Mouse (Mus musculus) olfactory bulb, adult 2 months (tissue): ENCODE results near the gene Lcn12. TPM values are rescaled to one million over a fixed set of nuclear protein-coding genes. Genes with fewer than 3 reads are reported as not detected.

Experiments used
- H3K27ac ChIP-seq: fragments of 200-500 bp; 2 replicates; pipeline ENCODE4 v1.5.1; 2012; ENCODE audit warnings: low read depth, low read length; ENCODE audit not compliant: insufficient read depth
- H3K4me1 ChIP-seq: fragments of 200-500 bp; 2 replicates; pipeline ENCODE4 v1.6.1; 2012; ENCODE audit warnings: low read length; ENCODE audit not compliant: control insufficient read depth, insufficient read depth
- H3K4me3 ChIP-seq: fragments of 200-500 bp; 2 replicates; pipeline ENCODE4 v1.5.1; 2012; ENCODE audit warnings: mild to moderate bottlenecking, low read depth, low read length, moderate library complexity; ENCODE audit not compliant: insufficient read depth
- CTCF ChIP-seq: fragments of 200-500 bp; IDR thresholded peaks from 2 replicates; pipeline ENCODE4 v1.5.1; 2012; ENCODE audit warnings: low read depth, mild to moderate bottlenecking, low read length, moderate library complexity; ENCODE audit not compliant: insufficient read depth
- POLR2A ChIP-seq: fragments of 200-500 bp; IDR thresholded peaks from 2 replicates; pipeline ENCODE4 v1.6.1; 2012; ENCODE audit warnings: mild to moderate bottlenecking, low read depth, low read length, moderate library complexity; ENCODE audit not compliant: insufficient read depth
- WGBS: fragments of 180-500 bp; shearing (Covaris S2); methylation state at CpG from one replicate; pipeline ENCODE4 v1.1.7; 2018; 5-methylcytosine and 5-hydroxymethylcytosine counted together
- polyA plus RNA-seq: library from polyadenylated mRNA; stranded (reverse); fragments of >200 nt; gene quantifications from 2 replicates; pipeline ENCODE4 v1.2.4, GENCODE M21; 2012; ENCODE audit warnings: low replicate concordance; ENCODE audit not compliant: missing spikeins, insufficient read depth, insufficient read length

Lcn12 gene
- polyA plus RNA-seq: not detected in 2 replicates

- no peak within 1 kb of the TSS for H3K27ac ChIP-seq
- 87% methylated on average over 5 of the region's 5 CpGs for WGBS
- TF ChIP-seq POLR2A (no peak), CTCF (no peak)
- H3K4me3 ChIP-seq: no peak within 1 kb of the TSS
- 0 out of 2 replicates have a peak, but pooled peaks cover 3% of the 10 kb centered on the region for H3K4me1 ChIP-seq
Measured at GRCm38 (mm10) chr2:25493476-25493961, at the start of gene Lcn12. TSS of gene Lcn12 (minus strand) at chr2:25493911.

GRCm38 (mm10) chr2:25541644-25542367 lies 48.1 kb upstream of the Lcn12 start:
- Histone ChIP-seq H3K27ac (no peak overlapping the region), H3K4me3 (no peak overlapping the region), H3K4me1 (peaks cover 7% of the 10 kb centered on the region; the same call in 1 of the 2 replicates)
- TF ChIP-seq POLR2A (no peak), CTCF (no peak)
- 90% methylated on average over 10 of the region's 10 CpGs for whole genome bisulfite sequencing

DNA sequence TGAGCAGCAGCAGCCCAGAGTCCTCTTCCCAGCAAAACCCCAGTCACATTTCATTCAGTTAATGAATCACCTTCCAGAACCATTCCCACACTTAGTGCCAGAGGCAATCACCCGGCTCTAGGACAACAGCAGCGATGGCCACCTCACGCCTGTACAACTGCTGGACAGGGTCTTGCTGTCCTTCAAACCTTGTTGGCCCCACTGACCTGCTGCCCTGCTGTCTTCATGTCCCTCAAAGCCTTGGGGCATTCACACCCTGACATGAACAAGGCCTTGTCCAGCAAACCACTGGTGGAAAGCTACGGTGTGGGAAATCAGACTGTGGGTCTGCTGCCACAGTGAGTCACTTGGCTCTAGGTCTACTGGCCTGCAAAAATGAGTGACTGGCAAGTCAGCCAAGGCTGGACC lies 46.8 kb upstream of the Lcn12 start:
- no peak for TF ChIP-seq CTCF
- TF ChIP-seq POLR2A: no peak
- Histone ChIP-seq H3K4me3 (no peak overlapping the region), H3K4me1 (no peaks in the 10 kb centered on the region), H3K27ac (no peak overlapping the region)
- WGBS: 84% methylated on average over 4 of the region's 4 CpGs

DNA sequence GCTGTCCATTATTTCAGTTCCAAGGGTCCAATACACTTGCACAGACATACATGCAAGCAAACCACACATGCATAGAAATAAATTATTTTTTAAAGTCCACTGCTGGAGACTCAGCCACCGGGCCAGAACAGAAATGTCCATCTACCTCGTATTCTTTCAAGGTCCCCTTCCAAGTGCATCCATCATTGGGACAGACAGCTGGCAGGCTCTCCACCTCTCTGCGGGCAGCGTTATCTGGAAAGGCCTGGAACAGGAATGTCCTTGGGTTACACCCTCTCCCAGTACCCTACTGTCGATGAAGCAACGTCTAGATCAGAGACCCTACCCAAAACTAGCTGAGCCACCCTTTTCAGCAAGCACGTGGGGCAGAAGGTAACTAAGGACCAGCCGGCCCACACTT lies 42.8 kb upstream of the Lcn12 start:
- TF ChIP-seq POLR2A (no peak), CTCF (no peak)
- WGBS: 94% methylated on average over 8 of the region's 8 CpGs
- H3K4me1 ChIP-seq: peaks cover 5% of the 10 kb centered on the region; the same call in 1 of the 2 replicates
- no peak overlapping the region for H3K27ac ChIP-seq
- no peak overlapping the region for H3K4me3 ChIP-seq

GRCm38 (mm10) chr2:25534866-25535182 lies 41.1 kb upstream of the Lcn12 start:
- no peak overlapping the region for H3K4me3 ChIP-seq
- WGBS: 97% methylated on average over 2 of the region's 2 CpGs
- no peak overlapping the region for H3K27ac ChIP-seq
- TF ChIP-seq POLR2A: no peak
- H3K4me1 ChIP-seq: peaks cover 5% of the 10 kb centered on the region; the same call in 1 of the 2 replicates

GRCm38 (mm10) chr2:25534178-25534865 lies 40.6 kb upstream of the Lcn12 start:
- 62% methylated on average over 3 of the region's 3 CpGs for WGBS
- Histone ChIP-seq H3K27ac (no peak overlapping the region), H3K4me1 (peaks cover 5% of the 10 kb centered on the region; the same call in 1 of the 2 replicates), H3K4me3 (no peak overlapping the region)
- TF ChIP-seq CTCF (no peak), POLR2A (no peak)

DNA sequence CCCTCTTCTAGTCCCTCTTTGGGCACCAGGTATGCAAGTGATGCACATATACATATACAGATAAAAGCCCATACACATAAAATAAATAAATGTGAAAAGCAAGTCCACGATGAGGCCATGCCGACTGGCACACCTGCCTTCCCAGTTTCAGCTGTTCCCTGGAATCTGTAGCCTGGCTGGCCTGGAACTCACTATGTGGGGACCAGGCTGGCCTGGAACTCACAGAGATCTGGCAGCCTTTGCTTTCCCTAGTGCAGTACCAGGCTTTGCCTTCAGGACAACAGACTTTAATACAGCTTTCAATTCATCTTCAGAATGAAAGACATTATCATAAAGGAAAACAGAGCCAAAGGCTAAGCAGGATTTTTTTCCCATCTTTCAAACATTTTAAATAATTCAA lies 40.0 kb upstream of the Lcn12 start:
- Histone ChIP-seq H3K4me3 (no peak overlapping the region), H3K4me1 (peaks cover 5% of the 10 kb centered on the region; the same call in 1 of the 2 replicates), H3K27ac (no peak overlapping the region)
- 80% methylated on average over 2 of the region's 2 CpGs for WGBS
- TF ChIP-seq POLR2A (no peak), CTCF (no peak)

DNA sequence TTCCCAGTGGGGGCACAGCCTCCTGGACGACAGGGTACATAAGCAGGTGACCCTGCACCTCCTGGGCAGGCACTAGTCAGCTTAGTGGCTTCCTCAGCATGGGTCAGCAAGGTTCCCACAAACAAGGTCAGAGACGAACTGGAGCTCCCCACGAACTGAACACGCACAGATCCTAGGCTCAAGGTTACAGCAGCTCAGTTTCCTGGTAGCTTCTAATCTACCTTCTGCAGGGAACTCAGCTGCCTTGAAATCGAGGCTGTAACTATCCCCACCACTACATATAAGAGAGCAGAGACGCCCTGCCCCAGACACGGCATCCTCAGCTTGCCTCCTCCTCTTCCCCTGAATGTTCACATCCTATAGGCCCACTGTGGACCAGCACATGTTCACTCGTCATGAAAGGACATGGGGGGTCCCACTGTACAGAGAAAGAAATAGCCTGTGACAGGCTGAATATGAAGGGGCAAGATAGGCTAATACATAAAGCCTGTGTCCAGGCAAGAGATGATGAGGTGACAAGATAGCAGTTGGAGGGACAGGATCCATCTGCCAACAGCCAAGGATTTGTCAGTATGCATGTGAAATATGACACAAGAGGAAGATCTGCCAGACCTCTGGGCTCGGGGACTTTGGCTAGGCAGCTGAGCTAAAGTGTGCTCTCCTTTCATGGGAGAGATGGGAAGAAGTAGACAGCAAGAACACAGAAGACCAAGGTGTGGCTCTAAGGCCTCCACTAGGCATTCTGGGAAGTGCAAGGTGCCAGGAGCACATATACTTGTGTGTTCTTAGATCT lies 33.0 kb upstream of the Lcn12 start:
- Histone ChIP-seq H3K4me1 (no peaks in the 10 kb centered on the region), H3K4me3 (no peak overlapping the region), H3K27ac (no peak overlapping the region)
- 90% methylated on average over 9 of the region's 9 CpGs for WGBS
- no peak for TF ChIP-seq CTCF
- no peak for TF ChIP-seq POLR2A

GRCm38 (mm10) chr2:25509912-25510311 lies 16.2 kb upstream of the Lcn12 start:
- H3K4me1 ChIP-seq: no peaks in the 10 kb centered on the region
- TF ChIP-seq POLR2A (no peak), CTCF (no peak)
- no peak overlapping the region for H3K27ac ChIP-seq
- WGBS: 79% methylated on average over 3 of the region's 3 CpGs
- H3K4me3 ChIP-seq: no peak overlapping the region
